Mouse (Mus musculus): ENCODE results near the gene Slc9a2. TPM values are rescaled to one million over a fixed set of nuclear protein-coding genes. Genes with fewer than 3 reads are reported as not detected.

Gene Slc9a2
- not detected for polyA plus RNA-seq (2017; shearing (Covaris generic))

DNA sequence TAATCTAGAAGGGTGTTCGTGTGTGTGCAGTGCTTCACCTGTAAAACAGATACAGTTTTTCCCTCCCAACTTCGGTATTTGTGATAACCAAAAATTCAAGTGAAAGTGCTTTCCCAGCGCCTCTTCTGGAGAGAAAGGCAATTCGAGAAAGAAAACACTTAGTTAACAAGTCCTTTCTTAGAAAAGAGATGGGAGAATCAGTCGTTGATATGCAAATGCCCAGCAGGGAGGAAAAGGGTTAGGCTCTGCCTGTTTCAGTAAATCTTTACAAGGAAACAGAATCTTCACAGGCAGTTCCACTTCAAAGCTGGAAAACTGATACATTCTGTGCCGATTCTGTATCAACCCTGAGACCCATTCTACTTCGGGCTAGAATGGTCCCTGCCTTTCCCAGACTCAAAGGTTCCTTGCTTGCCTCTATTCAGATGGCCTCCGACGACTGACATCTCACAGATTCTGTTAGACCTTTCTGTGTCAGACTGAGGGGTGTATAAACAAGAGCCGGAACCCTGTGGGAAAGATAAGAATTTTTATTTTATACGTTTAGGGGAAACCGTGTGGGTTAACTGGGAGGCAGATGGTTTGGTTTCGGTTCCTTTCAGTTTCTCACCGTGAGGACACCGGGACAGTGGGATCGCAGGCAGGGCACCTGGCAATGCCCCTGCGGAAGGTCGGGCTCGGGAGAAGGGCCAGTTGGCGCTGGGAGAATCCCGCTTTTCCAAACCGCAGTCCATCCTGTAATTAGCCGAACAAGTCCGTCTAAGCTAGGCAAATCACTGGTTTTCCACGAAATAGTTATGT lies at the start of gene Slc9a2:
Gene Slc9a2, plus strand, starts transcription at position 508 of the 801 bp plus-strand sequence.

DNA sequence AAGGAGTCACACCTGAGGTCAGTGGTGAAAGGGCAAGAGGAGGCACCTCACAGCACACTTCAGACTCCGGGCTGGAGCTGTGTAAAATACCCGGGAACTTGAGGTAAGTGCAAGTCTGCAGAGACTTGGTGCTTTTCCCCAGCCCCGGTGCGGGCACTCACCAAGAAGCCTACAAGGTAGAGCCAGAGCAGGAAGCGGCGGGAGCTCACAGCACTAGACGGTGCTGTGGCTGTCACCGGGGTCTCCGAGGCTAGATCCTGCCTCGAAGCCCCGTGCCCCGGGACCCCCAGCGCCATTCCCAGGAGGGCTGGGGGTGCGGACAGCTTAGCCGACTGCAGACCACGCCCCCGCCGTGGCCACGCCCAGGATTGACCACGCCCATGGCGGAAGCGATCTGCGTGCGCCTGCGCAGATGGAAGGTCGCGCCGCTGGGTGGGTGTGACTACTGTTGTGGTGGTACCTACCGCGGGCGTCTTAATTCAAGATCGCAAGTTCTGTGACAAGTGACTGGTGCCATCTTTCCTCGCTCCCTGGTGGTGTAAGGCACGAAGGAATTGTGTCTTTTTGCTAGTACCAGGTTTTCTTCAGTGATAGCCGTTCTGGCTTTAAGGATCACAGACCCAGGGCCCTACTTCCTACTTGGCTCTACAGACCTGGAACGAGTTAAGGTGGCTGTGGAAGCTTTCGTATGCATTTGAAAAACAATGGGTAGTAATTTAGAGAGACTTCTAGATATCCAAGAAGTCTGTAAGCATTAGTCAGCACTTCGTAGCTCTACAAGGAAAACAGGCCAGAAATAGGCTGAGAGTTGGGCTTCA lies 110.2 kb downstream of the Slc9a2 start, which contains the start of gene Mfsd9:
Gene Mfsd9, minus strand, starts transcription at position 364 of the 818 bp plus-strand sequence.

DNA sequence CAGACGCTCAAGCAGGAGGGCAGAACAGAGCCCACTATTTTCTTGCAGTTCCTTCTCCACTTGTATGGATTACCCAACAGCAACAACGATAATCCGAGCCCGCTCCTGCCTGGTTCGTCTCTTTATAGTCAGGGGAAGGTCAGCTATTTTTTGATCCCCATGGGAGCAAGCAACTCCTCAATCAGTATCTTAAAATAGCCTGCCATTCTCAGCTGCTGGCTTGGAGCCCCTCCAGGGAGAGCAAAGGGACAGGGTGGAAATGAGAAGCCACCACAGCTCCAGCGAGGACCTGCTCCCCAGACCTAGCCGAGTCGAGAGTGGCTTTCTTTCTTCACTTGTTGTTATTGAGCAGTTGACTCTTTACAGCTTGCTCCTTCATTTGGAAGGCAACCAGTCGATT lies 125.0 kb downstream of the Slc9a2 start, which contains the start of gene Tmem182:
Gene Tmem182, plus strand, starts transcription at position 251 of the 400 bp plus-strand sequence.

Other genes with a start within 250 kb of the Slc9a2 start
- 36.8 TPM for gene Il18r1, start 215.0 kb upstream of the Slc9a2 start, polyA plus RNA-seq (2017; shearing (Covaris generic))
- 10.7 TPM for gene Il18rap, start 165.2 kb upstream of the Slc9a2 start, polyA plus RNA-seq (2017; shearing (Covaris generic))
- not detected for gene Slc9a4, start 100.5 kb upstream of the Slc9a2 start, polyA plus RNA-seq (2017; shearing (Covaris generic))
- gene Mfsd9, start 110.1 kb downstream of the Slc9a2 start, polyA plus RNA-seq (2017; shearing (Covaris generic)): 3.6 TPM
- gene Tmem182, start 125.0 kb downstream of the Slc9a2 start, polyA plus RNA-seq (2017; shearing (Covaris generic)): not detected

Data from CD4-positive, CD25-positive, alpha-beta regulatory T cell, adult 9 weeks (primary cell).